Mouse (Mus musculus) hindbrain, embryonic 10.5 days (tissue): Measurements from ENCODE around the gene Mtss1l. TPM values are rescaled to one million over a fixed set of nuclear protein-coding genes. Genes with fewer than 3 reads are reported as not detected.
A peak's percentile ranks its signal among the peaks of the same experiment; 100 is the strongest.

ENCODE experiments used
- DNase-seq: peaks from one replicate; pipeline ENCODE4 v3.0.0-alpha.2; 2017; ENCODE audit warnings: low spot score
- H3K27ac ChIP-seq: fragments of 300-500 bp; sonication (generic); 2 replicates; pipeline ENCODE4 v1.5.1; 2016; ENCODE audit warnings: mild to moderate bottlenecking, moderate library complexity
- H3K27me3 ChIP-seq: fragments of 300-500 bp; sonication (generic); 2 replicates; pipeline ENCODE4 v1.6.1; 2016; ENCODE audit warnings: mild to moderate bottlenecking; ENCODE audit not compliant: poor library complexity, insufficient read depth, severe bottlenecking
- H3K36me3 ChIP-seq: fragments of 300-500 bp; sonication (generic); 2 replicates; pipeline ENCODE4 v1.6.1; 2016; ENCODE audit warnings: mild to moderate bottlenecking, moderate library complexity
- H3K4me1 ChIP-seq: fragments of 300-500 bp; sonication (generic); replicated peaks from 2 replicates; pipeline ENCODE4 v1.6.1; 2016; ENCODE audit warnings: mild to moderate bottlenecking
- H3K4me3 ChIP-seq: fragments of 300-500 bp; sonication (generic); 2 replicates; pipeline ENCODE4 v1.5.1; 2016; ENCODE audit warnings: mild to moderate bottlenecking, moderate library complexity
- H3K9me3 ChIP-seq: fragments of 300-500 bp; sonication (generic); 2 replicates; pipeline ENCODE4 v1.6.1; 2016; ENCODE audit warnings: mild to moderate bottlenecking, moderate library complexity
- WGBS: fragments of 180-500 bp; shearing (Covaris S2); methylation state at CpG from one replicate; pipeline ENCODE4 v1.1.7; 2016; 5-methylcytosine and 5-hydroxymethylcytosine counted together
- polyA plus RNA-seq: library from polyadenylated mRNA; unstranded; fragments of >200 nt; fragmentation: Nextera tagmentation; extraction: Ambion mirVana; gene quantifications from 2 replicates; pipeline ENCODE4 v1.2.1, GENCODE M21; 2016

The Mtss1l gene
- polyA plus RNA-seq, 1 experiment from 2014 or later = 6.4 TPM

DNA sequence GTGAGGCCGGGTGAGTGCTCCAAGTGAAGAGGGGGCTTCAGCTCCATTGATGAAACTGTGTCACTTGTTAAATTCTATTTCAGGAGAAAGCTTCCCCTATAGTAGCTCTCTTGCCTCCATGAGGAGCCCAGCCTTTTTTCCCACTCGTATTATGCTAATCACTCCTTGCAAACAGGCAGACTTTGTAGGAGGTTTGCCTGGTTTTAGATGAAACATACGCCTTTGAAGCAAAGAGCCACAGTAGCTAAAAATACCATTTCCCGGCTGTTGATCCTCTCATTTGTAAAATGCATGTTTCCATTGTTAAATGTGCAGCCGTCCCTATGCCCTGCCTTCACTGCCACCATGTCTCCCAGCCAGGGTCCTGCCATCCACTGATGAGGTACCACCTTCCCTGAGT, 23.7 kb upstream of the Mtss1l start:
- no peak for DNase-seq
- Histone ChIP-seq H3K4me3 (no peak overlapping the region), H3K27ac (no peak overlapping the region), H3K9me3 (no peaks in the 10 kb centered on the region), H3K36me3 (peaks cover 63% of the 10 kb centered on the region), H3K27me3 (no peaks in the 10 kb centered on the region), H3K4me1 (peaks cover 27% of the 10 kb centered on the region)
- 91% methylated on average over 5 of the region's 5 CpGs for WGBS

- no peak overlapping the region for H3K4me3 ChIP-seq
- no peaks in the 10 kb centered on the region for H3K27me3 ChIP-seq
- DNase-seq = no peak
- H3K36me3 ChIP-seq = peaks cover 63% of the 10 kb centered on the region
- no peak overlapping the region for H3K27ac ChIP-seq
- no peaks in the 10 kb centered on the region for H3K9me3 ChIP-seq
- WGBS = 92% methylated on average over 1 of the region's 1 CpGs
- peaks cover 32% of the 10 kb centered on the region for H3K4me1 ChIP-seq
Measured at GRCm38 (mm10) chr8:110698098-110698497, 23.2 kb upstream of the Mtss1l start.

GRCm38 (mm10) chr8:110699501-110699900, 21.8 kb upstream of the Mtss1l start:
- H3K4me1 ChIP-seq = peaks cover 41% of the 10 kb centered on the region

DNA sequence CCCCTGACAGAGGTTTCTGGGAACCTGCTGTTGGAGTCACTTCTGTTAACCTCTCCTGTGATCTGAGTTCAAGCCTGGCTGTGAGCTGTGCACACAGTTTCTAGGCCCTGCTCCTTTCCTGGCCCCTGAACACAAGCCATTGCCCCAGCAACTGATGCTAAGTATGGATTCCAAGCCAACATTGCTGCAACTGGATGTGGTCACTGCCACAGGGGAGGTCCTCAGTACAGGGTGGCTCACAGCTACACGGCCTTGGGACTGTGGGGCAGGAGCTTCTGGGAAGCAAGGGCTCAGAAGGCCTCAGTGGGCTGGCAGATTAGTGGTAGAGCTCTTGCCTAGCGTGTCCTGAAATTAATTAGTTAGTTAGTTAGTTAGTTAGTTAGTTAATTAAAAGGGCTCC, 20.7 kb upstream of the Mtss1l start:
- DNase-seq = no peak
- H3K27ac ChIP-seq = no peak overlapping the region
- H3K9me3 ChIP-seq = no peaks in the 10 kb centered on the region
- 96% methylated on average over 2 of the region's 2 CpGs for WGBS
- no peaks in the 10 kb centered on the region for H3K27me3 ChIP-seq
- peaks cover 69% of the 10 kb centered on the region for H3K36me3 ChIP-seq
- H3K4me1 ChIP-seq = peaks cover 45% of the 10 kb centered on the region
- H3K4me3 ChIP-seq = no peak overlapping the region

More at GRCm38 (mm10) chr8:110699501-110699900, 21.8 kb upstream of the Mtss1l start:
- Histone ChIP-seq H3K9me3 (no peaks in the 10 kb centered on the region), H3K36me3 (peaks cover 62% of the 10 kb centered on the region), H3K4me3 (no peak overlapping the region), H3K27ac (no peak overlapping the region), H3K27me3 (no peaks in the 10 kb centered on the region)
- WGBS = 87% methylated on average over 7 of the region's 7 CpGs
- DNase-seq = no peak

- Histone ChIP-seq H3K36me3 (peaks cover 60% of the 10 kb centered on the region), H3K4me1 (peaks cover 41% of the 10 kb centered on the region), H3K9me3 (no peaks in the 10 kb centered on the region), H3K27me3 (no peaks in the 10 kb centered on the region), H3K27ac (0 out of 2 replicates have a peak overlapping the region, but pooled peaks have one; percentile 1), H3K4me3 (no peak overlapping the region)
- no peak for DNase-seq
- 35% methylated on average over 9 of the region's 9 CpGs for WGBS
Measured at GRCm38 (mm10) chr8:110702636-110703459, 18.4 kb upstream of the Mtss1l start.

GRCm38 (mm10) chr8:110703460-110704061, 17.7 kb upstream of the Mtss1l start:
- Histone ChIP-seq H3K4me3 (no peak overlapping the region), H3K27me3 (no peaks in the 10 kb centered on the region), H3K9me3 (no peaks in the 10 kb centered on the region), H3K36me3 (peaks cover 66% of the 10 kb centered on the region), H3K27ac (0 out of 2 replicates have a peak overlapping the region, but pooled peaks have one; percentile 8), H3K4me1 (peaks cover 47% of the 10 kb centered on the region)
- 82% methylated on average over 9 of the region's 9 CpGs for WGBS
- no peak for DNase-seq

DNA sequence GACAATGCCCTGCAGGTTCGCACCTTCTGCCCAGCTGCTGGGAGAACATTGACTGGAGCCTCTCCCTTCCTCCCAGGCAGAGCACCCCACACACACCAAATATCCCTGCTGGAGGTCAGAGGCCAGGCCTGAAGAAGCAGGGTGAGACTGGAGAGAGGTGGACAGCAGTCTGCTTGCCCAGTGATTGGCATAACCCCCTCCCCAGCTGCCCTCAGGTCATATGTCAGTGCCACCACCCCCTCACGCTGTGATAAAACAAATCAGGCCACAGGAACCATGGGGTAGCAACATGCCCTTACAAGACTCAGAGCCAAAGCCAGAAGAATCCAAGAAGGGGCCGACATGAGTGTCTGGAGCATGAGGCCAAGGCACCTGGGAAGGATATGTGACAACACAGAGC, 17.2 kb upstream of the Mtss1l start:
- Histone ChIP-seq H3K4me3 (no peak overlapping the region), H3K36me3 (peaks cover 67% of the 10 kb centered on the region), H3K27me3 (no peaks in the 10 kb centered on the region), H3K4me1 (peaks cover 50% of the 10 kb centered on the region), H3K27ac (peak overlapping the region; percentile 42; the same call in 1 of the 2 replicates), H3K9me3 (no peaks in the 10 kb centered on the region)
- WGBS = 75% methylated on average over 3 of the region's 3 CpGs
- DNase-seq = no peak

DNA sequence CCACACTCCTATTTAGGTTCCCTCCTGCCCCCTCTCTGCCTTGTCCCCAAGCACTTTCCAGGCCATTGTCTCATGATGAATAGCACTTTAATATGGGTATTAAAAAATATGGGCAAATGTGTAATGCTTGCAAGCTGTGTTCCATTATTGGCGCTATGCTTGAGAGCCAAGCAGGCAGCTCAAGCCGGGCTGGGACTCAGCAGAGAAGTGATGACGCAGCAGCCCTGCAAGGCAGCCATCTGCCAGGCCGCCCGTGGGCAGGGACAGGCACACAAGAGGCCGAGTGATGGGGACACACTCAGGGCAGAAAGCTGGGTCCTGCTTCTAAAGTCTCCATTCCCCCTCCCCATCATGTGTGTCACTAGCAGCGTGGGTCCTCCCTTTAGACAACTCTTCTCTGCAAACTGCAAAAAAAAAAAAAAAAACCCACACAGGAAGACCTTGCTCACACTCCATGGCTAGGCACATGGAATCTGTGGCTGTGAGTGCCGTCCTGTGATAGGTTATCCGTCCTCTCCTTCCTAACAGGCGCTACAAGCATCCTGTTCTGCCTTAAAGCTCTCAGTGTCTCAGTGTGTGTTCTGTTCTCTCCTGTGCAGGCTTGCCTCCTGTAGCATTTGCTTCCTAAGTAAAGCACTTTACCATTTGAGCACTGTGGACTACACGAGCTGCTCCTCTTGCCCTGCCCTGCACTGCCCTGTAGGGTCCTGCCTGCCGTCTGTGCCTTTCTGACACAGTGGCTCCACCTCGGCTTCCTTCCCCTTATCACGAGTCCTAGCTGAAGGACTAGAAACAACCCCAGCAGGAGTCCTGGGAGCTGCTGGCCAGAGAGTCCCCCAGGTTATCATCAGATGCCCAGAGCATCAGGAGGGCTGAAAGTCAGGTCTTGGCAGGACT, 15.6 kb upstream of the Mtss1l start:
- H3K27me3 ChIP-seq = no peaks in the 10 kb centered on the region
- H3K4me3 ChIP-seq = no peak overlapping the region
- H3K36me3 ChIP-seq = peaks cover 68% of the 10 kb centered on the region
- H3K27ac ChIP-seq = 0 out of 2 replicates have a peak overlapping the region, but pooled peaks have one; percentile 14
- H3K4me1 ChIP-seq = peaks cover 55% of the 10 kb centered on the region
- DNase-seq = no peak
- WGBS = 73% methylated on average over 14 of the region's 14 CpGs
- no peaks in the 10 kb centered on the region for H3K9me3 ChIP-seq

DNA sequence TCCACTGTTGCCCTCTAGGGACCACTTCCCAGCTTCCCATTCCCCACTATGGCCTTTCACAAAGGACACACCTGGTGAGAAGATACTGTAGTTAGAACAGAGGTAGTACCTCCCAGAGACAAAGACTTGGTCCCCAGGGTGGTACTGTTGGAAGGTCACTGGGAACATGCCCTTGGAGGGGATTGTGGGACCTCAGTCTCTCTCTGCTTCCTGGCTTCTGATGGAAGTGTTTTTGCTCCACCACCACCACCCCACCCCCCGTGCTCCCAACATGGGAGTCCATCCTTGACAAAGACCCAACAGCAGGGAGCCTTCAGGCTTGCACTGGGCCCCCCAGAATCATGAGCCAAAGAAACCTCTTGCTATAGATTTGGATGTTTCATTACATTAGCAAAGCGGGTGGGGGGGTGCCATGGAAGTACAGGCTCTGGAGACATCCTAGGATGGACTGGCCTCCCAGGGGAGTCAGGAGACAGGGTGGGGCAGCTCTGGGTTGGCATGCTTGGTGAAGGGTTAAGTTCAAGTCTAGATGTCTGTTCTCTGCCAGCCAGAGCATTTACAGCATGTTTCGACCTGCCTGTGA, 14.9 kb upstream of the Mtss1l start:
- no peaks in the 10 kb centered on the region for H3K9me3 ChIP-seq
- H3K4me3 ChIP-seq = no peak overlapping the region
- peaks cover 69% of the 10 kb centered on the region for H3K36me3 ChIP-seq
- H3K27ac ChIP-seq = no peak overlapping the region
- H3K4me1 ChIP-seq = peaks cover 62% of the 10 kb centered on the region
- H3K27me3 ChIP-seq = no peaks in the 10 kb centered on the region
- 88% methylated on average over 3 of the region's 3 CpGs for WGBS
- no peak for DNase-seq

GRCm38 (mm10) chr8:110708429-110708828, 12.8 kb upstream of the Mtss1l start:
- Histone ChIP-seq H3K9me3 (no peaks in the 10 kb centered on the region), H3K4me1 (peaks cover 47% of the 10 kb centered on the region), H3K36me3 (peaks cover 83% of the 10 kb centered on the region), H3K27me3 (no peaks in the 10 kb centered on the region), H3K4me3 (no peak overlapping the region), H3K27ac (peak overlapping the region; percentile 50; the same call in 1 of the 2 replicates)
- no peak for DNase-seq
- WGBS = 84% methylated on average over 11 of the region's 11 CpGs

GRCm38 (mm10) chr8:110710593-110710992, 10.7 kb upstream of the Mtss1l start:
- Histone ChIP-seq H3K4me1 (peaks cover 33% of the 10 kb centered on the region), H3K36me3 (peaks cover 86% of the 10 kb centered on the region), H3K4me3 (no peak overlapping the region), H3K27ac (peak overlapping the region; percentile 62), H3K9me3 (no peaks in the 10 kb centered on the region), H3K27me3 (no peaks in the 10 kb centered on the region)
- 69% methylated on average over 3 of the region's 3 CpGs for WGBS
- no peak for DNase-seq

- H3K27ac ChIP-seq = peak overlapping the region; percentile 62
- peaks cover 91% of the 10 kb centered on the region for H3K36me3 ChIP-seq
- H3K4me3 ChIP-seq = no peak overlapping the region
- H3K4me1 ChIP-seq = peaks cover 41% of the 10 kb centered on the region
- WGBS = 82% methylated on average over 13 of the region's 13 CpGs
- H3K9me3 ChIP-seq = no peaks in the 10 kb centered on the region
- no peaks in the 10 kb centered on the region for H3K27me3 ChIP-seq
- DNase-seq = no peak
Measured at GRCm38 (mm10) chr8:110711271-110711934, 9.9 kb upstream of the Mtss1l start.
